Mouse (Mus musculus): ENCODE measurements around the gene Cyp4f13. TPM values are rescaled to one million over a fixed set of nuclear protein-coding genes. Genes with fewer than 3 reads are reported as not detected.

The Cyp4f13 gene
- polyA plus RNA-seq (2021; fragmentation: Nextera tagmentation) = 6.8 and 9.1 TPM in 2 replicates
- long read RNA-seq, experiment 1, transcript Cyp4f13-201 (13 exons, 1,752 nt) = major isoform, 13 of 27 reads
- long read RNA-seq, experiment 1, partial matches to known transcripts = 2 of 27 reads
- long read RNA-seq, experiment 1, other reads (novel, unspliced or antisense) = 11 of 27 reads
- long read RNA-seq, experiment 2, partial matches to known transcripts = 2 of 9 reads
- long read RNA-seq, experiment 2, other reads (novel, unspliced or antisense) = 4 of 9 reads

GRCm38 (mm10) chr17:32947215-32947914 lies at the start of gene Cyp4f13:
Gene Cyp4f13 (minus strand): TSS chr17:32947402.

GRCm38 (mm10) chr17:32992699-32993474 lies 45.7 kb upstream of the Cyp4f13 start, which contains the start of gene Zfp952:
Gene Zfp952 (plus strand): TSS chr17:32993129.

DNA sequence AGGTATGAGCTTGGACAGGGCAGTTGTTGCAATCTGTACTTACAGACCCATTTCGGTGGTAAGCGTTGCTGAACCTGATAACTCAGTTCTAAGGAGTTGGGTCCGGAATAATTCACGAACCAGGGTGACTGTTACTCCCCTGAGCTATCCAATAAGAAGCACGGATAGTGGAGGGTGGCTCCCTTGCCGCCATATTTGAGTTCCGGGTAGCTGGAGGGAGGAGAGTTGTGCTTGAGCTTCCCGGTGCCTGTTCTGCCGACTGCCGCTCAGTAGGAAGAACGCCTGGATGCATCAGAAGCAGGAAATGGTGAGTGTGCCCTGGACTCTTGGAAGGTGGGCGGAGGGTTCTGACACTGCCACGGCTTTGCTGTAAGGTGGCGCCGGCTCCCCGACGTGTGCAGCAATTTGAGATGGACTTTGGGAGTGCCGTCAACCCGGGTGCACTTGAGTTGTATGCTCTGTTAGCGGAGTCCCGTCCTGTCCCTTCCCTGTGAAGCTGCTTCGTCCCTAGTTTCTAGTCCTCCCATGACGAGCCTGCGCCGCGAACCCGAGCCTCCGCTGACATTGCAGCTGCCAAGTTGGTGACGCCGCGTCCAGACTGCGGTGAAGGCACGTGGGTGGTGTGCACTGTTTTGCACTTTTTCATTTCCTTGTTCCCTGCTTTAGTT lies 18.6 kb upstream of the Cyp4f13 start, which contains the start of gene Zfp472:
Gene Zfp472, plus strand, starts transcription at position 192 of the 668 bp plus-strand sequence.

DNA sequence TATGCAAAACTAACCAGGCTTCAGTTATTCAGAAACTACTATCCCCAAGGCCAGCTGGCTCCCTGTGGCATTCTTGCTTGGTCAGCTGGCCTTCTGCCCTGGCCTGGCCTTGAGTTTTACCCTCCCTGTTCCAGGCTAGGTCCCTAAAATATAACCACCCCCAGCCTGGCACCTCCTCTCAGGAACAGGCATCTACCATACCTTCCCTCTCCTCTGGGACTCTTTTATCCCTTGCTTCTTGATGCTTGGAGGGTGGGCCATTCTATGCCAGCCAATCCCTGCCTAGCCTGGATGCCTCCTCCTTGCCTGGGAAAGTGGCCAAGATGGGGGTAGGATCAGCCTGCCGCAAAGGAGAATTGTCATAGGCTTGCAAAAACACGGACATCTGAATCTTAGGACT lies 30.1 kb downstream of the Cyp4f13 start, which contains the start of gene Cyp4f14:
Gene Cyp4f14, minus strand, starts transcription at position 212 of the 400 bp plus-strand sequence.

DNA sequence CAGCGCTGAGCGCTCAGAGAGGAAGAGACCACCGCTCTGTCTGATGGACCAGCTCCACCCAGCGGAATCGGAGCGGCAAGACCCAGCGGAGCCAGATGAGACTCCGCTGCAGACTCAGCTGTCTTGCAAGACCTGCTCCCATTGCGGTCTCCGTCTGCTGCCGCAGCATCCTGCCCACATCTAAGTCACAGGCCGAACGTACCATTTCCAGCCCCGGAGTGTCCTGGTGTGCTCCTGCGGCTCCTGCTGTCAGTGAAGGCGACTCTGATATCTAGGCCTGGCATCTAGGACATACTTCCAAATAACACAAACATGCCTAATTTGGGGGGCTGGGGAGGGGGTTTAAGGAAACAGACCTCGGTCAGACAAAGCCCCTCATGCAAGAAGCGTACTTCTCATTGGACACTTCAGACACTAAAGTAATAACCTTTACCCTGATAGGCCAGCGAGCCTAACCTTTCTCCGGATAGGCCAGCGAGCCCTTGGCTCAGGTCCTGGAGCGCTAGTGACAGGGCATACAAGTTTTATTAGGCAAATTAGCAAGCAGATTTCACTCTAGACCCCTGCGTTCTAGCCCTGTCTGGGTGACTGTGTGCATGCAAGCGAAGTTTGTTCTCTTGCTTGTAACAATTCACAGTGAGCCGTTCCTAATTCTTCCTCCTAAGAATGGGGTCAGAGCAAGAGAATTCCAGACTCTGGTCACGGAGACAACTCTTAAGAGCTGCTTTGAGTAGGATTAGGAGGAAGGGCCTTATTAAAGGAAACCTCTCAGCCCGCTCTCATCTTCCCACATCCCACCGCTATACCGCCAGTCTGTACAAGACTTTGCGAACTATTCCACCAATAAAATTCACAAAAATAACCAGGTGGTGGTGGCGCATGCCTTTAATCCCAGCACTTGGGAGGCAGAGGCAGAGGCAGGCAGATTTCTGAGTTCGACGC lies 55.7 kb downstream of the Cyp4f13 start, which contains the start of gene Zfp870:
Gene Zfp870, minus strand, starts transcription at position 404 of the 942 bp plus-strand sequence.

Other genes with a start within 250 kb of the Cyp4f13 start
- 7.2 and 10.7 TPM in 2 replicates for gene Zfp871, start 159.1 kb downstream of the Cyp4f13 start, polyA plus RNA-seq (2021; fragmentation: Nextera tagmentation)
- gene Zfp811, start 137.5 kb downstream of the Cyp4f13 start, polyA plus RNA-seq (2021; fragmentation: Nextera tagmentation) = 3.8 TPM in 2 replicates
- 9.2 and 9.3 TPM in 2 replicates for gene Zfp799, start 117.1 kb downstream of the Cyp4f13 start, polyA plus RNA-seq (2021; fragmentation: Nextera tagmentation)
- 3.2 and 4.0 TPM in 2 replicates for gene Zfp870, start 55.8 kb downstream of the Cyp4f13 start, polyA plus RNA-seq (2021; fragmentation: Nextera tagmentation)
- gene Cyp4f14, start 30.1 kb downstream of the Cyp4f13 start, polyA plus RNA-seq (2021; fragmentation: Nextera tagmentation) = 8.7 and 9.4 TPM in 2 replicates
- gene Zfp472, start 18.4 kb upstream of the Cyp4f13 start, polyA plus RNA-seq (2021; fragmentation: Nextera tagmentation) = 3.0 and 3.5 TPM in 2 replicates
- 9.2 and 10.8 TPM in 2 replicates for gene Zfp952, start 45.7 kb upstream of the Cyp4f13 start, polyA plus RNA-seq (2021; fragmentation: Nextera tagmentation)
- gene Zfp763, start 86.0 kb upstream of the Cyp4f13 start, polyA plus RNA-seq (2021; fragmentation: Nextera tagmentation) = 8.8 and 12.4 TPM in 2 replicates
- gene 4921501E09Rik, start 120.7 kb upstream of the Cyp4f13 start, polyA plus RNA-seq (2021; fragmentation: Nextera tagmentation) = not detected in 2 replicates
- gene Zfp563, start 141.9 kb upstream of the Cyp4f13 start, polyA plus RNA-seq (2021; fragmentation: Nextera tagmentation) = 7.3 and 10.6 TPM in 2 replicates
- 1.2 and 1.3 TPM in 2 replicates for gene Morc2b, start 192.3 kb upstream of the Cyp4f13 start, polyA plus RNA-seq (2021; fragmentation: Nextera tagmentation)
- gene Olfr55, start 221.0 kb upstream of the Cyp4f13 start, polyA plus RNA-seq (2021; fragmentation: Nextera tagmentation) = 0.08 TPM in 1 of 2 replicates, not detected in the other
- gene Olfr239, start 243.9 kb upstream of the Cyp4f13 start, polyA plus RNA-seq (2021; fragmentation: Nextera tagmentation) = not detected in 2 replicates